ENCODE assay signal across 8 mouse cellular contexts in the genomic region with DNA sequence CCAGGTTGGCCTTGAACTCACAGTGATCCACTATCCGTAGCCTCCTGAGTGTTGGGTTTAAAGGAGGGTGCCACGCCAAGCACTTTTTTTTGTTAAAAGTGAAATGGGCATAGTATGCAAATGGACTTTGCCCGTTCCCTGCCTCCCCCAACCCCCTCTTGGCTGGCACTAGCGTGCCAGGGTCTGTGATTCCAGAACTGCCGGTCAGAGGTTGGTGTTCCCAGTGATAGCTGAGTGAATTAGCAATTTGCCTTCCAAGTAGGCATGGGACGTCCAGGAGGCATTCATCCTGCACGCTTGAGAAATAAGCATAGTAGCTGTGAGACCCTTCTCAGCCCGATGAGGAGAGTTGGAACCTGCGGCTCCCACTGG. TPM values are rescaled to one million over a fixed set of nuclear protein-coding genes. Genes with fewer than 3 reads are reported as not detected.
DNase-seq lines count a peak whose midpoint lies in the region; ATAC-seq and TF ChIP-seq lines count a peak whose summit lies in the region.

No protein-coding gene starts in this region.

- no peaks in the 10 kb centered on the region for H3K4me1 ChIP-seq in liver, adult 2 months (ENCODE audit: control insufficient read depth, insufficient read depth, low read length)
- peaks cover 3% of the 10 kb centered on the region; the same call in 1 of the 2 replicates for H3K4me1 ChIP-seq in forebrain, embryonic 15.5 days
- H3K4me1 ChIP-seq in neural tube, embryonic 14.5 days (ENCODE audit: control insufficient read depth, insufficient read depth, low read length), result no peaks in the 10 kb centered on the region

- peak overlapping the region; percentile 92 for H3K9ac ChIP-seq in liver, adult 2 months (ENCODE audit: low read depth, low read length)
- H3K9ac ChIP-seq in forebrain, embryonic 15.5 days (replicated peaks), result no peak overlapping the region
- no peak overlapping the region for H3K9ac ChIP-seq in neural tube, embryonic 14.5 days (replicated peaks; ENCODE audit: low read depth, low read length)

- DNase-seq in liver, adult 2 months (ENCODE audit: extremely low read depth, low read depth, low spot score), result peak; percentile 94
- DNase-seq in liver, result no peak
- peak; percentile 84 to 87 for DNase-seq in kidney, postnatal 36 days
- DNase-seq in cerebellum, adult 11-12 months, result no peak
- no peak for DNase-seq in adrenal gland, adult 8-10 months
- no peak for DNase-seq in layer of hippocampus, postnatal 25 days (ENCODE audit: extremely low spot score in 1 of 2, low spot score in 1 of 2)

- ATAC-seq in forebrain, embryonic 15.5 days (replicated peaks), result 0 out of 2 replicates have a peak, but pooled peaks have one; percentile 1
- no peak; the same call in 1 of the 2 replicates for ATAC-seq in neural tube, embryonic 14.5 days (ENCODE audit: low read depth)

- peak overlapping the region; percentile 96 for H3K4me2 ChIP-seq in forebrain, embryonic 15.5 days (replicated peaks)
- peak overlapping the region; percentile 86 for H3K4me2 ChIP-seq in neural tube, embryonic 14.5 days (ENCODE audit: low read depth, low read length)

- WGBS in liver, adult 2 months, result 10% methylated on average over 9 of the region's 9 CpGs
- 32% methylated on average over 9 of the region's 9 CpGs for WGBS in forebrain, embryonic 15.5 days
- 39% methylated on average over 9 of the region's 9 CpGs for WGBS in neural tube, embryonic 14.5 days

- TF ChIP-seq POLR2A in liver, adult 2 months (IDR thresholded peaks at IDR 0.05; ENCODE audit: extremely low read depth, insufficient read depth, low read length), result no peak

- H3K9me3 ChIP-seq in forebrain, embryonic 15.5 days, result no peaks in the 10 kb centered on the region
- no peaks in the 10 kb centered on the region for H3K9me3 ChIP-seq in neural tube, embryonic 14.5 days (ENCODE audit: control insufficient read depth, low read length)

- H3K27me3 ChIP-seq in liver, adult 2 months (ENCODE audit: control insufficient read depth, insufficient read depth, low read length), result no peaks in the 10 kb centered on the region
- no peaks in the 10 kb centered on the region for H3K27me3 ChIP-seq in forebrain, embryonic 15.5 days
- no peaks in the 10 kb centered on the region for H3K27me3 ChIP-seq in neural tube, embryonic 14.5 days (ENCODE audit: control insufficient read depth, insufficient read depth, low read length)

- peak overlapping the region; percentile 80 for H3K27ac ChIP-seq in liver, adult 2 months (replicated peaks; ENCODE audit: insufficient read depth, low read depth, low read length)
- no peak overlapping the region for H3K27ac ChIP-seq in forebrain, embryonic 15.5 days (replicated peaks)
- no peak overlapping the region for H3K27ac ChIP-seq in neural tube, embryonic 14.5 days (ENCODE audit: low read depth, low read length)

- peaks cover 16% of the 10 kb centered on the region; the same call in 1 of the 2 replicates for H3K79me2 ChIP-seq in liver, adult 2 months (ENCODE audit: control insufficient read depth, insufficient read depth, low read length)

- peak overlapping the region; percentile 68 for H3K4me3 ChIP-seq in liver, adult 2 months (ENCODE audit: insufficient read depth, low read depth, low read length)
- H3K4me3 ChIP-seq in forebrain, embryonic 15.5 days, result peak overlapping the region; percentile 85
- peak overlapping the region; percentile 53 for H3K4me3 ChIP-seq in neural tube, embryonic 14.5 days (ENCODE audit: low read depth, low read length)

- TF ChIP-seq CTCF in liver, adult 2 months (IDR thresholded peaks at IDR 0.05; ENCODE audit: low read depth, low read length), result no peak

- H3K36me3 ChIP-seq in liver, adult 2 months (ENCODE audit: control insufficient read depth, insufficient read depth, low read length), result peaks cover 34% of the 10 kb centered on the region
- no peaks in the 10 kb centered on the region for H3K36me3 ChIP-seq in forebrain, embryonic 15.5 days
- H3K36me3 ChIP-seq in neural tube, embryonic 14.5 days (ENCODE audit: control insufficient read depth, insufficient read depth, low read length), result no peaks in the 10 kb centered on the region

RNA-seq across cellular contexts. Expression of a gene that starts 0.9 kb away (rescaled TPM):
- total RNA-seq in liver, adult 2 months (2014; rRNA removed), result 204 and 276 TPM in 2 replicates
- polyA plus RNA-seq in liver, adult 2 months (2012; rRNA removed), result 154 and 166 TPM in 2 replicates
- polyA plus RNA-seq in forebrain, embryonic 15.5 days (2015; fragmentation: Nextera tagmentation; extraction: Ambion mirVana), result 3.3 and 3.4 TPM in 2 replicates
- polyA plus RNA-seq in neural tube, embryonic 14.5 days (2014; fragmentation: Nextera tagmentation; extraction: Ambion mirVana), result 2.5 and 3.8 TPM in 2 replicates
- total RNA-seq in adrenal gland, adult 8-10 months (2022), result 1 to 10 TPM in 3 of 4 experiments, under 1 TPM in 1; 0.87 to 2.2 (median 1.5) TPM
- total RNA-seq in layer of hippocampus, postnatal 25 days (2021), result 1 to 10 TPM; 3.3 to 5.0 TPM

RNA-seq across cellular contexts. Expression of a gene that starts 7.3 kb away (rescaled TPM):
- total RNA-seq in liver, adult 2 months (2014; rRNA removed), result not detected in 2 replicates
- polyA plus RNA-seq in liver, adult 2 months (2012; rRNA removed), result not detected in 2 replicates
- 0.08 TPM in 1 of 2 replicates, not detected in the other for polyA plus RNA-seq in forebrain, embryonic 15.5 days (2015; fragmentation: Nextera tagmentation; extraction: Ambion mirVana)
- polyA plus RNA-seq in neural tube, embryonic 14.5 days (2014; fragmentation: Nextera tagmentation; extraction: Ambion mirVana), result not detected in 2 replicates
- total RNA-seq in adrenal gland, adult 8-10 months (2022), result not detected
- not detected for total RNA-seq in layer of hippocampus, postnatal 25 days (2021)

RNA-seq across cellular contexts. Expression of a gene that starts 16.8 kb away (rescaled TPM):
- total RNA-seq in liver, adult 2 months (2014; rRNA removed), result 4.8 and 6.3 TPM in 2 replicates
- 9.8 and 11.3 TPM in 2 replicates for polyA plus RNA-seq in liver, adult 2 months (2012; rRNA removed)
- 4.7 and 4.8 TPM in 2 replicates for polyA plus RNA-seq in forebrain, embryonic 15.5 days (2015; fragmentation: Nextera tagmentation; extraction: Ambion mirVana)
- polyA plus RNA-seq in neural tube, embryonic 14.5 days (2014; fragmentation: Nextera tagmentation; extraction: Ambion mirVana), result 2.8 and 6.4 TPM in 2 replicates
- total RNA-seq in adrenal gland, adult 8-10 months (2022), result 10 to 100 TPM; 28.2 to 43.0 (median 31.7) TPM
- total RNA-seq in layer of hippocampus, postnatal 25 days (2021), result 1 to 10 TPM; 6.3 to 7.4 TPM

RNA-seq across cellular contexts. Expression of a gene that starts 18.6 kb away (rescaled TPM):
- total RNA-seq in liver, adult 2 months (2014; rRNA removed), result 155 and 170 TPM in 2 replicates
- 280 and 328 TPM in 2 replicates for polyA plus RNA-seq in liver, adult 2 months (2012; rRNA removed)
- 105 and 111 TPM in 2 replicates for polyA plus RNA-seq in forebrain, embryonic 15.5 days (2015; fragmentation: Nextera tagmentation; extraction: Ambion mirVana)
- polyA plus RNA-seq in neural tube, embryonic 14.5 days (2014; fragmentation: Nextera tagmentation; extraction: Ambion mirVana), result 95.4 and 100 TPM in 2 replicates
- 100 to 1,000 TPM; 128 to 155 (median 138) TPM for total RNA-seq in adrenal gland, adult 8-10 months (2022)
- total RNA-seq in layer of hippocampus, postnatal 25 days (2021), result 10 to 100 TPM; 71.8 to 72.9 TPM

RNA-seq across cellular contexts. Expression of a gene that starts 35.8 kb away (rescaled TPM):
- 14.2 and 15.6 TPM in 2 replicates for total RNA-seq in liver, adult 2 months (2014; rRNA removed)
- polyA plus RNA-seq in liver, adult 2 months (2012; rRNA removed), result 7.6 and 8.6 TPM in 2 replicates
- polyA plus RNA-seq in forebrain, embryonic 15.5 days (2015; fragmentation: Nextera tagmentation; extraction: Ambion mirVana), result 13.8 and 14.1 TPM in 2 replicates
- 16.2 and 17.0 TPM in 2 replicates for polyA plus RNA-seq in neural tube, embryonic 14.5 days (2014; fragmentation: Nextera tagmentation; extraction: Ambion mirVana)
- total RNA-seq in adrenal gland, adult 8-10 months (2022), result 10 to 100 TPM; 33.7 to 40.6 (median 37.8) TPM
- 10 to 100 TPM; 24.8 to 31.6 TPM for total RNA-seq in layer of hippocampus, postnatal 25 days (2021)

Comparison
In these comparisons a context has a peak if more than half of its experiments do, and no peak if none do; other contexts are left out.
1. DNase-seq: peak in liver, adult 2 months (single experiment) and kidney, postnatal 36 days (2 of 2); none in liver (single experiment), cerebellum, adult 11-12 months (single experiment), adrenal gland, adult 8-10 months (single experiment) and layer of hippocampus, postnatal 25 days (0 of 2).
2. RNA of a gene that starts 0.9 kb away (total RNA-seq): 204 to 276 TPM in liver, adult 2 months; 3.3 to 5.0 TPM in layer of hippocampus, postnatal 25 days and 0.87 to 2.2 TPM in adrenal gland, adult 8-10 months; every median in the first group is over 10 times any median in the second.
3. Peak in every context shown above with its lines, with median percentiles within 50 percentile points of each other: H3K4me3 ChIP-seq.